Mouse (Mus musculus) frontal cortex, postnatal 25 days (tissue): ENCODE data around the gene Tlk2.
A peak's percentile ranks its signal among the peaks of the same experiment; 100 is the strongest.

Experiments
- DNase-seq, 2 experiments: peaks; one replicate each; pipeline ENCODE4 v3.0.0; 2022; ENCODE audit warnings: low spot score in 2 of 2

Tlk2 gene

GRCm38 (mm10) chr11:105164516-105165510 lies 13.8 kb upstream of the Tlk2 start:
- DNase-seq = no peak

DNA sequence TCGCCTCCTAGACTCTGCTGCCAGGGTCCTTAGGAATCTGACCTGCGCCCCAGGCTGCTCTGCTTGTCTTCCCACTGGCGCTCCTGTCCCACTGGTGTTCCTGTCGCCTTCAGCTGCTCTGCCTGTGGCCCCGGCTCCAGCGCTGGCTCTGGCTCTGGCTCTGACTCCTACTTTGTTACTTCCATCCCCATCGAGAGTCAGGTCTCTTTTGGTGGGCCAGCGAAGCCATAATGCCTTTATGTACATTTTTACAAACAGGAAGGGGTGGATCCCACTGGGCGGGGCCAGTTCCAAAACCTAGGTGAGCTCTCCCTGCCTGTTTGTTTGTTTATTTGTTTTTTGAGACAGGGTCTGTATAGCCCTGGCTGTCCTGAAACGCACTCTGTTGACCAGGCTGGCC lies 11.8 kb upstream of the Tlk2 start:
- no peak for DNase-seq

GRCm38 (mm10) chr11:105179523-105179922 lies 916 bp downstream of the Tlk2 start:
- no peak for DNase-seq

DNA sequence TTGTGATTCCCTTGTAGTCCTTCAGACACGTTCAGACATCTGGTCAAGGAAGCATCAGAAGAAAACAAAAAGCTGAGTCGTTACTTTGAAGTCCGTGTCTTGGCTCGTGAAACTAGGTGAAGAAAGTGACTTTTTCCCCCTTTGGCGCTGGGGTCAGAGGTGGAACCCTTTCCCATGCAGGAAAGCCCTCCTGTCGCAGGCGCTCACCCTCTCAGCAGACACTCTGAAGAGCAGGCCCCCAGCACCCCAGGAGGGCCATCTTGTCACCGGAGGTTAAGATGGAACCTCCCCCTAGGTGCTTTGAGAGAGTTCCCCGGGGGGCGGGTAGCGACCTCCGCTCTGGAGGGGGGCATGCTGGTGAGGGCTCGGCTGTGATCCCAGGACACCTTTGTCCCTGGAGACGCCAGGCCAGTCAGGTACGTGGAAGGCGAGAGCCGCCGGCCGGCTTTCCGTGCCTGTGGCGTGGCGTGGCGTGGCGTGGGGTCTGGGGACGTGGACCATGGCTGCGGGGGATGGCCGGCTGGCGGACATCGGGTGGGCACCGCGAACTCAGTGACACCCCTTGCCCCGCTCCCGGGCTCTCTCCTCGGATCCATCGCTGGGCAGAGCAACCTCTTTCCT lies 2.0 kb downstream of the Tlk2 start:
- peak; percentile 11 to 18 for DNase-seq

DNA sequence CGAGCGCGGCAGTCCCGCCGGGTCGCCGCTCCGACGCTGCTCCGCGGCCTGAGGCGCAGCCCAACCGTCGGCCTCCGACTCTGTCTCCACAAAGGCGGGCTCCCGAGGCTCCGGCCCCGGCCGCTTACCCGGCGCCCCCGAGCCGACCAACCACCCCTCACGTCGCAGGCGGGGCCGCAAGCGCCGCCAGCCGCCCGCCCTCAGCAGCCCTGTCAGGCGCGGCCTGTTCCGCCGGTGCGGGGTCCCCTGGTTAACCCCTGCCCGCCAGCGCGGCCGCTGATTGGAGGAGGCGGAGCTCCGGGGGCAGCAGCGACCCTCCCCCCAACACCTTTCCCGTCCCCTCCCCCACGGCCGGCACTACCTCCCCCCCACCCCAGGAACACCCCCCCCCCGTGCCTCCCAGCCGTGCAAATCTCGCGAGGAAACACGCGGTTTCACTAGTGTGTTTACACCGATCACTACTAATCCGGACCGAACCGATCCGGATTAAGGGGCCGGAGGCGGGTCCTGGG lies 2.6 kb downstream of the Tlk2 start:
- DNase-seq = peak; percentile 61 to 72

- DNase-seq = peak; percentile 15 to 18
Measured at GRCm38 (mm10) chr11:105181689-105182460, 3.3 kb downstream of the Tlk2 start.

DNA sequence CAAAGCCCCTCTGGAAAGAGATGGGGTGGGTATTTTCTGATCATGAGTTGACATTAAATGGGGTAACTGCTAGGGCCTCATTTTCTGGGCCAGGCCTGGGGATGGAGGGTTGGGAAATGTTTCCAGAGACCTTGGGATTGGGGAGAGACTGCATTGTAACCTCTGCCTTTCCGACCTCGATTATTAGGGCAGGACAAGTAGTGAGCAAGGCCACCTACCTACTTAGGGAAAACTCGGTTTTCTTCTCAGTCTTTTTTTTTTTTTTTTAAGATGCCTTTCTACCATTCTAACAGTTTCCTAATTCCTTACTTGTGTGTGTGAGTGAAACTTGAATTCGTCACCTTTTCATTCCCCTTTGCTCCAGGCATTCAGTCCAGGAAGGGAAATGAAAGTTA lies 3.9 kb downstream of the Tlk2 start:
- DNase-seq = no peak

- no peak for DNase-seq
Measured at GRCm38 (mm10) chr11:105184678-105185077, 6.1 kb downstream of the Tlk2 start.

GRCm38 (mm10) chr11:105192186-105192585 lies 13.6 kb downstream of the Tlk2 start:
- no peak for DNase-seq

DNA sequence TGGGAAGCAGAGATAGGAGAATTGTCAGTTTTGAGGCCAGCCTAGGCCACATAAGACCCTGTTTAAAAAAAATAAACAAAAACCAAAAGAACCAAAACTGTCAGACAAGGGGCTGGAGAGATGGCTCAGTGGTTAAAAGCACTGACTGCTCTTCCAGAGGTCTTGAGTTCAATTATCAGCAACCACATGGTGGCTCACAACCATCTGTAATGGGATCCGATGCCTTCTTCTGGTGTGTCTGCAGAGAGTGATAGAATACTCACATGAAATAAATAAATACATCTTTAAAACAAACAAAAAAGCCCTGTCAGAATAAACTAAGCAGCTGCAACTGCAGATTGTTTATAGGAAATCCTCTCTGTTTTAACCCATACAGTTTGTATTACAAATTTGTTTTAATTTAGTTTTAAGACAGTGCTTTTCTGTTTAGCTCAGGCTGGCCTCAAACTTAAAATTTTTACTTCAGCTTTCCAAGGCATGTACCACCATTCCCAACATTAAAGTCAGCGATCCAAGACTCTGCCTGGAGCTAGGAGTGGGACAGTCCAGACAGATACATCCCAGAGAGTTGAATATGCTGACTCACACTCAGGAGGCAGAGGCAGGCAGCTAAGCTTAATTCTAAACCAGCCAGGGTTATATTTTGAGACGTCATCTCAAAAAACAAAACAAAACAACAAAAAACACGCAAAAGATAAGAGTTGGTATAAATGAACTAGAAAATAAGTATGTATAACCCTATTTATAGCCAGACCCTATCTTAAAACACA lies 18.5 kb downstream of the Tlk2 start:
- DNase-seq = no peak

DNA sequence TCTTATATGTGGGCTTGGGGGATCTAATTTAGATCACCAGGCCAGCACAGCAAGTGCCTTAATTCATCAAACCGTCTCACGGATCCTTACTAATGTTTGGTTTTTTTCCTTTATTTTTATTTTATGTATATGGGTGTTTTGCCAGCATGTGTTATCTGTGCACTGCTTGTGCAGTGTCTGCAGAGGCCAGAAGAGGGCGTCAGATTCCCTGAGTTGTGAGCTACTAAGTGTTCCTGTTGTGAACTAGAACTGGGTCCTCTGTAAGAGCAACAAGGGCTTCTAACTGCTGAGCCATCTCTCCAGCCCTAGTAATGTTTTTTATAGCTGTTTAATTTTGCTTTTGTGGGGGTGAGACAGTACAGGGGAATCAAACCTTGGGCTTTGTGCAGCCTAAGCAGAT lies 23.8 kb downstream of the Tlk2 start:
- no peak for DNase-seq

GRCm38 (mm10) chr11:105210007-105210406 lies 31.4 kb downstream of the Tlk2 start:
- no peak for DNase-seq

DNA sequence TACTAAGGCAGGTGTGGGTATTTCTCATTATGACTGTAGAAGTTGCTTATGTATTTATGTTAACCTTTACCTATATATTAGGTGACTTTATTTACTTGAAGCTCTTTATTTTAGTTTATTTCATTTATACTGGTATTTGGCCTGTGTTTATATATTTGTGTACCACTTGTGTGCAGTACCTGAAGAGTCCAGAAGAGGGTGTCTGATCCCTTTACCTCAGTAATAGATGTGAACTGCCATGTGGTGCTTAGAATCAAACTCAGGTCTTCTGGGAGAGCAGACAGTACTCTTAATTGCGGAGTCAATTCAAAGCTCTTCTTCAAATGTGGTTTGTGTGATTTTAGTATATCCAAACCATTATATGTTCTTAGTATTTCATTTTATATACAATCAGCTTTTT lies 35.6 kb downstream of the Tlk2 start:
- DNase-seq = no peak

GRCm38 (mm10) chr11:105217771-105218170 lies 39.2 kb downstream of the Tlk2 start:
- DNase-seq = no peak

- DNase-seq = no peak
Measured at GRCm38 (mm10) chr11:105234501-105234900, 55.9 kb downstream of the Tlk2 start.

GRCm38 (mm10) chr11:105240991-105241390 lies 62.4 kb downstream of the Tlk2 start:
- no peak for DNase-seq

DNA sequence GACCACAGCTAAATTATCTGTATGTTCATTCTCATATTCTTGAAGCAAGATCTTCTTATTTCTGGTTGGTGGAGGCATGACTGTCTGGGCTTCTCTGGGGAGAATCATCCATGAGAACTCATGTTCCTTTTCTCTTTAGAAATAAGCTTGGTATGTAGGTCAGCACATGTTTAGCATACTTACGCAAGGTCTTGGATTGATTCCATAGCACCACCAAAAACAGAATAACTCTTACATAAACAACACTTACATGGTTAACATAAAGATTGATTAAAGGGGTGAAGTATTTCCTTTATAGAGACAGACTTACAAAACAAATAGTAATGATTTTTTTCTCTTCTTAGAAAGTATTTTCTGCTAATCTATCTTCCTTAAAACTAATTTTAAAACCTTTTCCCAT lies 67.8 kb downstream of the Tlk2 start:
- no peak for DNase-seq

GRCm38 (mm10) chr11:105246785-105247184 lies 68.2 kb downstream of the Tlk2 start:
- DNase-seq = no peak

- no peak for DNase-seq
Measured at GRCm38 (mm10) chr11:105247321-105247720, 68.7 kb downstream of the Tlk2 start.

GRCm38 (mm10) chr11:105259733-105260132 lies 81.1 kb downstream of the Tlk2 start:
- no peak for DNase-seq

GRCm38 (mm10) chr11:105261116-105261515 lies 82.5 kb downstream of the Tlk2 start:
- DNase-seq = no peak
